Mouse (Mus musculus): ENCODE measurements at regions not wholly inside any gene's neighbourhood (a gene's known extent, or its start where the extent isn't known, plus 50 kb on each side); places are given as distances from the start of the nearest gene placed in this dataset.

- DNase-seq (ENCODE audit: low spot score in 2 of 2), result no peak
Measured at GRCm38 (mm10) chr4:105969628-105970027, 180.0 kb downstream of the Gm12728 start.

- no peak for DNase-seq (ENCODE audit: low spot score in 2 of 2)
Measured at GRCm38 (mm10) chr4:105970056-105970455, 180.4 kb downstream of the Gm12728 start.

- DNase-seq (ENCODE audit: low spot score in 2 of 2), result no peak
Measured at GRCm38 (mm10) chr4:105972736-105973135, 183.1 kb downstream of the Gm12728 start.

GRCm38 (mm10) chr4:105973769-105974397, 184.2 kb downstream of the Gm12728 start:
- DNase-seq (ENCODE audit: low spot score in 2 of 2), result no peak

GRCm38 (mm10) chr4:105974948-105975347, 185.3 kb downstream of the Gm12728 start:
- no peak for DNase-seq (ENCODE audit: low spot score in 2 of 2)

GRCm38 (mm10) chr4:105979048-105979447, 189.4 kb downstream of the Gm12728 start:
- DNase-seq (ENCODE audit: low spot score in 2 of 2), result no peak

- no peak for DNase-seq (ENCODE audit: low spot score in 2 of 2)
Measured at GRCm38 (mm10) chr4:105983018-105983417, 193.3 kb downstream of the Gm12728 start.

GRCm38 (mm10) chr4:105987963-105988602, 198.4 kb downstream of the Gm12728 start:
- peak in 1 of 2 experiments; percentile 42 for DNase-seq (ENCODE audit: low spot score in 2 of 2)

GRCm38 (mm10) chr4:105992581-105993127, 203.0 kb downstream of the Gm12728 start:
- no peak for DNase-seq (ENCODE audit: low spot score in 2 of 2)

GRCm38 (mm10) chr4:105994390-105994798, 204.7 kb downstream of the Gm12728 start:
- peak in 1 of 2 experiments; percentile 27 for DNase-seq (ENCODE audit: low spot score in 2 of 2)

- no peak for DNase-seq (ENCODE audit: low spot score in 2 of 2)
Measured at GRCm38 (mm10) chr4:105996060-105996459, 206.4 kb downstream of the Gm12728 start.

GRCm38 (mm10) chr4:105996893-105997630, 207.4 kb downstream of the Gm12728 start:
- DNase-seq (ENCODE audit: low spot score in 2 of 2), result no peak

GRCm38 (mm10) chr4:106002516-106002915, 212.8 kb downstream of the Gm12728 start:
- DNase-seq (ENCODE audit: low spot score in 2 of 2), result no peak

- DNase-seq (ENCODE audit: low spot score in 2 of 2), result no peak
Measured at GRCm38 (mm10) chr4:106005936-106006335, 216.3 kb downstream of the Gm12728 start.

GRCm38 (mm10) chr4:106007334-106008190, 217.9 kb downstream of the Gm12728 start:
- DNase-seq (ENCODE audit: low spot score in 2 of 2), result no peak

GRCm38 (mm10) chr4:106017065-106017646, 227.5 kb downstream of the Gm12728 start:
- no peak for DNase-seq (ENCODE audit: low spot score in 2 of 2)

- no peak for DNase-seq (ENCODE audit: low spot score in 2 of 2)
Measured at GRCm38 (mm10) chr4:106018936-106019335, 229.3 kb downstream of the Gm12728 start.

- no peak for DNase-seq (ENCODE audit: low spot score in 2 of 2)
Measured at GRCm38 (mm10) chr4:106020338-106020737, 230.7 kb downstream of the Gm12728 start.

GRCm38 (mm10) chr4:106024591-106024990, 234.9 kb downstream of the Gm12728 start:
- DNase-seq (ENCODE audit: low spot score in 2 of 2), result no peak

- peak in 1 of 2 experiments; percentile 47 for DNase-seq (ENCODE audit: low spot score in 2 of 2)
Measured at GRCm38 (mm10) chr4:106025966-106026637, 236.4 kb downstream of the Gm12728 start.

Measured in urinary bladder, postnatal 4 days (tissue).